Mouse (Mus musculus) left cerebral cortex, adult 18-20 months (tissue): ENCODE data around the gene Cyfip2. TPM values are rescaled to one million over a fixed set of nuclear protein-coding genes. Genes with fewer than 3 reads are reported as not detected.

Experiments used
- DNase-seq, 2 experiments: peaks; one replicate each; pipeline ENCODE4 v3.0.0; 2021 to 2022; ENCODE audit warnings: low spot score in 2 of 2, mixed read lengths in 1 of 2
- total RNA-seq, 2 experiments: library from RNA; stranded (reverse); gene quantifications; 2 replicates each; pipeline ENCODE4 v1.2.3; 2021

Gene Cyfip2
- total RNA-seq, 2 experiments from 2014 or later, result 619 to 654 TPM

- no peak for DNase-seq
Observed at GRCm38 (mm10) chr11:46241985-46242384, 70.7 kb downstream of the Cyfip2 start.

DNA sequence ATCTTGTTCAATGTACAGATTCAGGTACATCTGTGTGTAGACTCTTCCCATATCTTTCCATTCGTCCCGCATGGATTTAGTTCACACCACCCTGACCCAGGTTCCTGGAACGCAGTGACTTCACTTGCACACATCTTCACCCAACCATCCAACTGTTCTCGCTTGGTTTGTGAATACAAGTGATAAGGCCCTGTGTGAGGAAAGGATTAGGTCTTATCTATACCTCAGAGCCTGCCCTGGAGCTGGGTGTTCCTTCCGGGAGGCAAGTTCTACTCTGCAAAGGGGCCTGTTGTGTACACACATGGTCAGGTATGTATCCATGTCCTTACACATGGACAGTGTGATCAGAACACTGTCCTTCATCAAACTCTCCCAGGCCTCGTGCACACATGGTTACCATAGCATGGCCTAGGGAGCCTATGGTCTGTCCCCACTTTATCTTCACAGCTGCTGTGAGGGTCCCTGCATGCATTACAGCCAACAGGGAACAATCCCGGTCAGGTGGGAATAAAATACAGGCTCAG is 71.4 kb downstream of the Cyfip2 start:
- DNase-seq, result no peak

DNA sequence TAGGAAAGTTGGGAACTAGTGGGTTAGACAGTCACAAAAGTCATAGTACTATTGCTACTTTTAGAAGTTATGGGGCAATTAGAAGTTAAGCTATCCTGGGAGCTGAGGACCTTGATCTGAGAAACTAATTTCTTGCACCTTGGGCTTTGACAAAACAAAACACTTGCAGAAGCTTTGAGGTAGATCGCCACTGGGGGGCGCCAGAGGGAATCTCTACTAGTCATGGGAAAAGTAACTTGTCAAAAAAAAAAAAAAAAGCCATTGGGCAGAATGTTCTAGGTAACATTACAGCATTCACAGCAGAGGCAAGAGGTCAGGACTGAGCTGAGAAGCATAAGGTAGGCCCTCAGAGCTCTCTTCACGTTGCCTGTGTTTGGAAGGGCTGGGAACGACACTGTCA is 75.7 kb downstream of the Cyfip2 start:
- DNase-seq, result peak; percentile 84 to 89

DNA sequence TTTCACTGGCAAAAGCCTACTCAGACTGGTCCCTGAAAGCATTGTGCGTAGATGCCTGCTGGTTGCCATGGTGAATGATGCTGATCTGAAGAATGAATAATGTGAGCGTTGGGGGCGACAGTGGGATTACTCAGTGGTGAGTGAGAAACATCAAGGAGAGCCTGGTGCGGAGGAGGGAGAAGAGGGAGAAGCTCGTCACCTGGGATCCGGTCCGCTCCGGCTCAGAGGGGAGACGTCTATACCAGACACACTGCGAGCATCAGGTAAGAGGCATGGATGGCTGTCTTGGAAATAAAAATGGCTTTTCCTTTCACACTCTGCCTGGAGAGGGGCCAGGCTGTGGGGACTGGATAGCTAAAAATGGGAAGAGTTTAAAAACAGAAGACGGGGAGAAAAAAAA is 77.3 kb downstream of the Cyfip2 start, which contains the start of gene Fndc9:
Gene Fndc9, plus strand, starts transcription at position 198 of the 400 bp plus-strand sequence.
- peak; percentile 70 to 83 for DNase-seq

- no peak for DNase-seq
Observed at GRCm38 (mm10) chr11:46233966-46234365, 78.7 kb downstream of the Cyfip2 start.

GRCm38 (mm10) chr11:46232803-46233202 is 79.9 kb downstream of the Cyfip2 start:
- no peak for DNase-seq

DNA sequence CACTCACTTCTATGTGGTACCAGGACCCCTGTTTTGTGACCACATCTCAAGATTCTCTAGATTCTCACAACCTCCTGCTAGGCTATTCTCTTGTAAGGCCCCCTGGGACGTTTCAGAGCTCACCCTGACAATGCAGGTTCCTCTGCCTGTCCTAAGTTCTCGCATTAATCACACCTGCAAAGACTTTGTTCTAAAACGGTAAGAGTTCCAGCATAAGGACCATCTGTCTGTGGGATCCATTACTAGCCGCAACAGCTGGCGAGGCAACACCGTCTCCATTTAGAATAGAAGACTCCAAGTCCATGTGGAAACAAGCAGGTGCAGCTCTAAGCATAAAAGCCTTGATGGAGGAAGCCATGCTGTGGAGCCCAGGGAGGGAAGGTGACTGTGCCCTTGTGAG is 82.5 kb downstream of the Cyfip2 start:
- no peak for DNase-seq

DNA sequence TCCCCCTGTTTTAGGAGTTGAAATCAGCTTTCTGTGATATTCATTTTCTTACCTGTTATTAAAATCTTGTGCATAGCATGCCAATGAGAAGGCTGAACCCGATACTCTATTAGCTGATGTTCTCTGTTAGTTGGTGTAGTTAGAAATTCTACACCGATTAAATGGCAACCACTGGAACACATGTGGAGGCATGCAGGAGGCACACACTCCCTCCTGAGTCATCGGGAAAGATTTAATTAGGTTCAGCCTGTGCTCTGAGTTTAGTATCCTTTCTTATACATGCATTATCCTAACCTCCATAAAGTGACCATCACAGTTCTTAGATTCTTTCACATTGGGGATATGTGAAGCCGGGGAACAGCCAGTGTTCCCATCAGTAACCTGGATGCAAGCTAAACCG is 87.3 kb downstream of the Cyfip2 start:
- DNase-seq, result no peak

- no peak for DNase-seq
Observed at GRCm38 (mm10) chr11:46223575-46223974, 89.1 kb downstream of the Cyfip2 start.

DNA sequence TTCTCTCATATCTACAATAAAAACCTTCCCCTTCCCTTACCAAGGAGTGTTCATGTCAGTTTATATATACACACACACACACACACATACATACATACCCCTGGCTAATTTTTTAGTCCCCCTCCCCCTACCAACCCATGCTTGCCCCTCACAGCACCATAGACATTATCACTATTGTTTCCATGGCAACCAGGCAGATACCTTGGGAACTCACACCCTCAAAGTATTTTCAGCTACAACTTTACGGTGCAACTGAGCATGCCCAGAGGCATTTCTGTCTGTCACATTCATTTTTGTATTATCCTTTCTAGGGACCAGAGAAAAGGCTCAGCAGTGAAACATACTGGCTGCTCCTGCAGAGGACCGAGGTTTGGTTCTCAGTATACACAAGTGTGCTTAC is 92.4 kb downstream of the Cyfip2 start:
- DNase-seq, result no peak

DNA sequence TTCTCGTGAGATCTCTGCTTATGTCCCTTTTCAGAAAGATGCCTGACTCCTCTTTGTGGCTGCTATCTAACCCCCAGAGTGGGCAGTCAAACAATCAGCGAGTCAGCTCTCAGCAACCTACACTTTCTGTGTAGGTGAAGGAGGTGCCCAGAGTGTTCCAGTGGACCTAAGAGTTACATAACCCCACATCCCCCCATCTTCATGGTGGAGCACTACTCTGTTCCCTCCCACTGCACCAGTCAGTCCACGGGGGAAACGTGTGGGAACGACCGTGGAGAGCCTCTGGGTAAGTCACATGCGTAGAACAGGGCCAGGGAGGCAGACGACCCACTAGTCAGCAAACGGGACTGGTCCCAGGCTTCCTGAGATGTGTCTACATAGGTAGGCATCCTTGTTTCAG is 93.3 kb downstream of the Cyfip2 start:
- peak in 1 of 2 experiments; percentile 42 for DNase-seq

- no peak for DNase-seq
Observed at GRCm38 (mm10) chr11:46218584-46218983, 94.1 kb downstream of the Cyfip2 start.

GRCm38 (mm10) chr11:46217686-46218085 is 95.0 kb downstream of the Cyfip2 start:
- no peak for DNase-seq

- DNase-seq, result peak in 1 of 2 experiments; percentile 58
Observed at GRCm38 (mm10) chr11:46216669-46217068, 96.0 kb downstream of the Cyfip2 start.

DNA sequence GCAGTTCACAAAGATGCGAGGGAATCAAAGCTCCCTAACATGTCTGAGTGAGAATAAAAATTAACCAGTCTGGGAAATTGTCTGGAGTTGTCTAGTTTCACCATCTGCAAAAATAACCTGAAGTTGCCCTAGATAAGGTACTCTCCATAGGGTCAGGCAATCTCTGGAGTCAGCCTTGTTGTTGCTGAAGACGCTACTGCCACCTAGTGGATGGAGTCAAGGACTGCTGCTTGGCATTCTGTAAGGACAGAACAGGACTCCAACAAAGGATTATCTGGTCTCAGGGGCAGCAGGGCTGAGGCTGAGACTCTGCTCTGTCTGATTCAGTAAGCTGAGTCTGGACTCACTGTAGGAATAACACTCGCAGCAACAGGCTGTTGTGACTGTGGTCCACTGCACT is 97.3 kb downstream of the Cyfip2 start:
- peak; percentile 54 to 61 for DNase-seq

DNA sequence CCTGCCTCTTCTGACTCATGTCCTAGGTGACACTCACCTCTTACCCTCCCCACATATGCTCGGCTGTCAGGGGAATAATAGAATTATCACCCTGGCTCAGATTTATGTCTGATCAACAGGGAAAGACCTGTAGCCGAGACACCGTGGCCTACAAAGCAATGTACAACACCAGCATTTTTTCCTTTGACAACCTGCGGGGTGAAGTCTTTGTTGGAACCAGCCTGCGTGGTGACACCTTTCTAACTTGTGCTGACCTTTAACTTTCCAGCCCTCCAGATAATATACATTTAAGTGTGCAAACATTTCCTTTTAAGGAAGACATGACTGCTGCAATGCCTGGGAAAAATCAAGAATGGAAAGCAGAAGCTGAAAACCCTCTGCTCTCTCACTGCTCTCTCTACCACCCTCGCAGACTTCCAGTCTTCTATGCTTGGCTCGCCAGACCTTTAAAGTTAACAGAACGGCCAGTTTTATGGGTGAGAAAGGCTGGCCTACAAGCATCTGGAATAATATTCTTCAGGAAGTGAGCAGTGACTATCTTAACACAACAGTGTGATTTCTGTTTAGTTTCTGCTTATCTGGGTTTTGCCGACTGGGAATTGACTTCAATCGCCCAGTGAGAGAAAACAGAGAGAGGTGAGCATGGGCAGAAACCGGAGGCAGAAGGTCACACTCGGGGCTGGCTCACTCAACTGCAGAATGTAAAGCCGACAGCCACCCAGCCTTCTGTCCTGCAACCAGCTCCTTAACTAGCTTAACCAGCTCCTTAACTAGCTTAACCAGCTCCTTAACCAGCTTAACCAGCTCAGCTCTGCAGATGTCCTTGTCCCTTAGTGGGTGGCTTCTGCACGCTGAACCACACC is 98.1 kb downstream of the Cyfip2 start:
- DNase-seq, result no peak

- DNase-seq, result no peak
Observed at GRCm38 (mm10) chr11:46213844-46214243, 98.8 kb downstream of the Cyfip2 start.

DNA sequence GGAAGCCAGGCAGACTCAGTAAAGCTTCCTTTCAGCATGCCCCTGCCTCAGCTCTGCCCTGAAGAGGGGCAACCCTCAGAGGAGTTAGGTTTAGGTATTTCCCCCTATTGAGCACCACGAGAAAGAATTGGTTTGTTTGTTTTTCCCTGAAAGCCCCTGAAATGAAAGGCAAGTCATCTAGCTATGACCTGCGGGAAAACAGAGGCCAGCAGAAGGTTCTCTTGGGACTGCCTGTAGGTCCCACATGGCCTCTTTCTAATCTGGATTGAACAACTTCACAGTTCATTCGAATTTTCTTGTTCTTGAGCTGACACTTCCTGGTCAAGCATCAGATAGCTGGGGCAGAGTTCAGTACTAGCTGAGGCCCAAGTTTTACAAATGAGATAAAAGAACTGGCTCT is 100.8 kb downstream of the Cyfip2 start:
- no peak for DNase-seq

- no peak for DNase-seq
Observed at GRCm38 (mm10) chr11:46209884-46210283, 102.8 kb downstream of the Cyfip2 start.

- no peak for DNase-seq
Observed at GRCm38 (mm10) chr11:46205639-46206409, 106.8 kb downstream of the Cyfip2 start.

DNA sequence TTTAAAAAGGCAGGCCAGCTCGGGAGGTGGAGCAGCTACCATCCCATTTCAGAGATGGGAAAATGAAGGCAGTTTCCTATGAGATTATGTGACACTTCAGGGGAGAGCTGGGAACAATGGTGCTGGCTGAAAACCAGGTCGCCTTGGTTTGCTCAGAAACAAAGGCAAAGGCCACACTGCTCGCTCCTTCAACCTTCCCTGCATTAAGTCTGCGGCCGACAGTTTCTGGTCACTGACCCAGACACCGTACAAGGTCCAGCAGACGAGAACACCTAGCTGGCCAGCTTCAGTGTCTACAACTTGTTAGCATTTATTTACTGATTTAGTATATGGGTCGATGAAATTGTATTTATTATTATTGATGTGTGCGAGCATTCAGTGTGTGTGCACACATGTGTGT is 107.8 kb downstream of the Cyfip2 start:
- DNase-seq, result no peak

DNA sequence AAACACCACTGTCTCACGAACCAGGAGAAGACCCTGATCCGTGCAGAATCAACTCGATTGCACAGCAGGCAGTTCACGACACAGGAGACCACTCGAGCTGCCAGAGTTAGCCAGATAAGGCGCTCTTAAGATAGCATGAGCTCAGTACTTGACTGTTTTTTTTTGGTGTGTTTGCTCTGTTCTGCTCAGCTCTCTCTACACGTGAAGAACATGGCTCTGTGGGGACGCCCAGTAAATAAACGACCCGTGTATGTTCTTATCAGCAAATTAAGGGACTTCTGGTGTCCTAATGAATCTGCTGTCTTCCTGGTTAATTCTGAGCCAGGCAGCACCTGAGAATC is 110.1 kb downstream of the Cyfip2 start:
- DNase-seq, result no peak
